Mouse (Mus musculus) hindbrain, embryonic 12.5 days (tissue): ENCODE results near the gene Nsg2. TPM values are rescaled to one million over a fixed set of nuclear protein-coding genes. Genes with fewer than 3 reads are reported as not detected.
"Not testable (repeated sequence)": the region's sequence is repeated elsewhere in the genome, so short reads cannot be mapped to it uniquely, and the experiment has no call there.

ENCODE experiments used
- ATAC-seq: fragments of 200-750 bp; cut with Nextera tagmentation; 2 replicates; pipeline ENCODE4 v1.8.0; 2017; ENCODE audit warnings: moderate TSS enrichment; ENCODE audit not compliant: low FRiP score
- H3K27ac ChIP-seq: fragments of 300-500 bp; sonication (generic); 2 replicates; pipeline ENCODE4 v1.5.1; 2016; ENCODE audit warnings: mild to moderate bottlenecking
- H3K27me3 ChIP-seq: fragments of 300-500 bp; sonication (generic); 2 replicates; pipeline ENCODE4 v1.6.1; 2016; ENCODE audit warnings: mild to moderate bottlenecking
- H3K36me3 ChIP-seq: fragments of 300-500 bp; sonication (generic); 2 replicates; pipeline ENCODE4 v1.6.1; 2016; ENCODE audit warnings: mild to moderate bottlenecking
- H3K4me1 ChIP-seq: fragments of 300-500 bp; sonication (generic); 2 replicates; pipeline ENCODE4 v1.6.1; 2016
- H3K4me2 ChIP-seq: fragments of 300-500 bp; sonication (generic); replicated peaks from 2 replicates; pipeline ENCODE4 v1.6.1; 2016; ENCODE audit warnings: mild to moderate bottlenecking
- H3K4me3 ChIP-seq: fragments of 300-500 bp; sonication (generic); 2 replicates; pipeline ENCODE4 v1.5.1; 2016; ENCODE audit warnings: mild to moderate bottlenecking
- H3K9ac ChIP-seq: fragments of 300-500 bp; sonication (generic); 2 replicates; pipeline ENCODE4 v1.6.1; 2016; ENCODE audit warnings: mild to moderate bottlenecking, moderate library complexity
- H3K9me3 ChIP-seq: fragments of 300-500 bp; sonication (generic); replicated peaks from 2 replicates; pipeline ENCODE4 v1.6.1; 2016; ENCODE audit warnings: mild to moderate bottlenecking
- WGBS: fragments of 180-500 bp; shearing (Covaris S2); methylation state at CpG from one replicate; pipeline ENCODE4 v1.1.7; 2016; 5-methylcytosine and 5-hydroxymethylcytosine counted together
- polyA plus RNA-seq: library from polyadenylated mRNA; unstranded; fragments of >200 nt; fragmentation: Nextera tagmentation; extraction: Ambion mirVana; gene quantifications from 2 replicates; pipeline ENCODE4 v1.2.1, GENCODE M21; 2016

Nsg2 gene
- 190 and 217 TPM in 2 replicates for polyA plus RNA-seq

GRCm38 (mm10) chr11:32000281-32000680, at the start of gene Nsg2:
Gene Nsg2 (plus strand): TSS chr11:32000463.
- peaks cover 19% of the 10 kb centered on the region for H3K36me3 ChIP-seq
- H3K9ac ChIP-seq: peak within 1 kb of the TSS; percentile 75
- WGBS: under 1% methylated on average over 16 of the region's 16 CpGs
- H3K4me3 ChIP-seq: peak within 1 kb of the TSS; percentile 51
- H3K4me2 ChIP-seq: peak within 1 kb of the TSS; percentile 64
- peak; percentile 83 for ATAC-seq
- no peaks in the 10 kb centered on the region for H3K27me3 ChIP-seq
- H3K4me1 ChIP-seq: peaks cover 21% of the 10 kb centered on the region
- peak within 1 kb of the TSS; percentile 94 for H3K27ac ChIP-seq
- no peaks in the 10 kb centered on the region for H3K9me3 ChIP-seq

DNA sequence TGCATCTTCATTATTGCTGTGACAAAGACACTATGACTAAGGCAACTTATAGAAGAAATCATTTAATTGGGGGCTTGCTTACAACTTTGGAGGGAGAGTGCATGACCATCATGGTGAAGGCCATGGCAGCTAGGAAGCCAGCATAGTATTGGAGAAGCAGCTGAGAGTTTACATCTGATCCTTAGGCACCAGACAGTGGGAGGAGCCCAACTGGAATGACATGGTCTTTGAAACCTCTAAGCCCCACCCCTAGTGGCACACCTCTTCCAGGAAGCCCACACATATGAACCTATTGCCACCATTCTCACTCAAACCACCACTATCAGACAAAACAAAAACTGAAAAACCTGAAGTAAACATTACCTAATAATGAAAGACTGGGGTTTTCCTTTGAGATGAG, 40.2 kb upstream of the Nsg2 start:
- no peaks in the 10 kb centered on the region for H3K36me3 ChIP-seq
- H3K27ac ChIP-seq: no peak overlapping the region
- no peak overlapping the region for H3K9ac ChIP-seq
- H3K9me3 ChIP-seq: no peaks in the 10 kb centered on the region
- no peaks in the 10 kb centered on the region for H3K27me3 ChIP-seq
- no peak overlapping the region for H3K4me3 ChIP-seq
- no peak overlapping the region for H3K4me2 ChIP-seq
- no peak for ATAC-seq
- no peaks in the 10 kb centered on the region for H3K4me1 ChIP-seq

- no peak overlapping the region for H3K9ac ChIP-seq
- H3K4me1 ChIP-seq: no peaks in the 10 kb centered on the region; the same call in 1 of the 2 replicates
- 100% methylated on average over 1 of the region's 1 CpGs for WGBS
- no peaks in the 10 kb centered on the region for H3K27me3 ChIP-seq
- no peak overlapping the region for H3K4me2 ChIP-seq
- ATAC-seq: no peak
- H3K9me3 ChIP-seq: no peaks in the 10 kb centered on the region
- no peak overlapping the region for H3K4me3 ChIP-seq
- no peaks in the 10 kb centered on the region for H3K36me3 ChIP-seq
- no peak overlapping the region for H3K27ac ChIP-seq
Observed at GRCm38 (mm10) chr11:31963993-31964392, 36.3 kb upstream of the Nsg2 start.

GRCm38 (mm10) chr11:31965256-31966134, 34.8 kb upstream of the Nsg2 start, which contains the start of gene 4930524B15Rik:
Gene 4930524B15Rik (plus strand): TSS chr11:31965592.
- Histone ChIP-seq H3K9ac (peak within 1 kb of the TSS; percentile 49; the same call in 1 of the 2 replicates), H3K9me3 (no peaks in the 10 kb centered on the region), H3K27ac (no peak within 1 kb of the TSS), H3K4me1 (no peaks in the 10 kb centered on the region; the same call in 1 of the 2 replicates), H3K27me3 (no peaks in the 10 kb centered on the region), H3K4me3 (peak within 1 kb of the TSS; percentile 28), H3K36me3 (no peaks in the 10 kb centered on the region), H3K4me2 (peak within 1 kb of the TSS; percentile 54)
- ATAC-seq: peak; percentile 68; the same call in 1 of the 2 replicates
- WGBS: 46% methylated on average over 49 of the region's 49 CpGs

DNA sequence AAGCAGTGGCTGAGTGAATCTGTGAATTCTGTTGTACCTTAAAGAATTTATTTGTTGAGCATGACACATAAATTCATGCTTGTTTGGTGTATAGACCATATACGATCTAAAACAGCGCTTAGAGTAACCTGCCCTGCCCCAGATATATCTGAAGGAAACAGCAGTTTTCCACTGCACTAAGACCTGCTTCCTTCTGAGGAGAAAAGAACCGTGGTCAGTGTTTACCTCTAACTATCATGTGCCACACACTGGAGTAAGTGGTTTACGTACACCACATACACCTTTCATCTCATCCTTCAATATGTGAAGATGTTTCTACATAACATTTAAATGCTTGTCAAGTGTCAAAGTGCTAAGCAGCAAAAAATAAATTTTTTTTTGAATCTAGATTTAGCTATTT, 26.1 kb upstream of the Nsg2 start:
- Histone ChIP-seq H3K9me3 (no peaks in the 10 kb centered on the region), H3K36me3 (no peaks in the 10 kb centered on the region), H3K4me1 (no peaks in the 10 kb centered on the region), H3K27me3 (no peaks in the 10 kb centered on the region), H3K9ac (no peak overlapping the region), H3K4me2 (no peak overlapping the region), H3K27ac (no peak overlapping the region), H3K4me3 (no peak overlapping the region)
- 83% methylated on average over 4 of the region's 4 CpGs for WGBS
- ATAC-seq: no peak

DNA sequence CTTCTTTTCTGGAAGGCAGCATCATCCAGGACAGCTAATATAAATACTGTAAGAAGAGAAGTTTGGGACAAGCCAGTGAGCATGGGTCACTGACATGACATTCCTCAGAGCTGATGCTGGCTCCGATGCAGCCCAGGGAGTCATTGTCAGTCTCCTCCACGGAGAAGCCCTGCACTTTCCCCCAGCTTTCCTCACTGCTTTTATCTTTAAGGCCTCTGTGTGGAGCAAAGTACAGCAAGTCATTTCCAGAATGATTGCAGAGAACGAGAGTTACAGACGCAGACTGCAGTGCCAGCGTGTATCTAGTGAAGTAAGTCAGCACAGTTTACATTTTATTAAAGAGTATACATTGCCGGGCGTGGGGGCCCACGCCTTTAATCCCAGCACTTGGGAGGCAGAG, 25.4 kb upstream of the Nsg2 start:
- H3K9ac ChIP-seq: no peak overlapping the region
- no peak overlapping the region for H3K4me2 ChIP-seq
- peaks cover 1% of the 10 kb centered on the region; the same call in 1 of the 2 replicates for H3K9me3 ChIP-seq
- no peaks in the 10 kb centered on the region for H3K36me3 ChIP-seq
- no peaks in the 10 kb centered on the region for H3K4me1 ChIP-seq
- H3K27ac ChIP-seq: no peak overlapping the region
- WGBS: 61% methylated on average over 8 of the region's 8 CpGs
- H3K4me3 ChIP-seq: no peak overlapping the region
- no peak for ATAC-seq
- no peaks in the 10 kb centered on the region for H3K27me3 ChIP-seq

- Histone ChIP-seq H3K36me3 (no peaks in the 10 kb centered on the region), H3K9ac (no peak overlapping the region), H3K27ac (no peak overlapping the region), H3K4me2 (no peak overlapping the region), H3K27me3 (no peaks in the 10 kb centered on the region), H3K4me3 (no peak overlapping the region), H3K9me3 (peaks cover 4% of the 10 kb centered on the region; the same call in 1 of the 2 replicates), H3K4me1 (no peaks in the 10 kb centered on the region)
- WGBS: 80% methylated on average over 5 of the region's 5 CpGs
- no peak for ATAC-seq
Observed at GRCm38 (mm10) chr11:31975678-31976077, 24.6 kb upstream of the Nsg2 start.

GRCm38 (mm10) chr11:31976137-31976536, 24.1 kb upstream of the Nsg2 start:
- Histone ChIP-seq H3K27me3 (no peaks in the 10 kb centered on the region), H3K4me2 (no peak overlapping the region), H3K9ac (no peak overlapping the region), H3K4me3 (no peak overlapping the region), H3K9me3 (peaks cover 4% of the 10 kb centered on the region; the same call in 1 of the 2 replicates), H3K36me3 (no peaks in the 10 kb centered on the region), H3K4me1 (no peaks in the 10 kb centered on the region), H3K27ac (no peak overlapping the region)
- 79% methylated on average over 5 of the region's 5 CpGs for WGBS
- no peak for ATAC-seq

DNA sequence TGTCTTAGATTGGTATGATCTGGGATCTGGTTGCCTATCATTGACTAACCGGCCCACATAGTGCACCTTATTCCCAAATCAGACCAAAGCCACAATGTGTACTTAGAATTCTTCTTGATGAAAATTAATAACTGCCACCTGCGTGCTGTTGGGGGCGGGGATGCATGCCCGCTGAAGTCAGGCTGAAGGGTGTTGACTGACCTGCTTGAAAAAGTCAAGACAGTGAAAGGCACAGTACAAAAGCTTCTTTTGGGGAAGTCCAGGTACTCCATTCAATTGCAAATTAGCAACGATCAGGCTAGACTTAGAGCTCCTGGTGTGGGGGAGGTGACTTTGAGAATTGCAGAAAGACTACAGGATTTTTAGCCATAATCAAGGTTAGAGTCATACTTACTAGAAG, 20.2 kb upstream of the Nsg2 start:
- not testable (repeated sequence) for ATAC-seq, H3K9ac ChIP-seq, H3K4me2 ChIP-seq, H3K4me3 ChIP-seq, H3K4me1 ChIP-seq, H3K27ac ChIP-seq, H3K9me3 ChIP-seq, H3K36me3 ChIP-seq, H3K27me3 ChIP-seq
- WGBS: 90% methylated on average over 5 of the region's 5 CpGs

GRCm38 (mm10) chr11:31981830-31982229, 18.4 kb upstream of the Nsg2 start:
- H3K9me3 ChIP-seq: peaks cover 4% of the 10 kb centered on the region; the same call in 1 of the 2 replicates
- no peak overlapping the region for H3K9ac ChIP-seq
- H3K4me2 ChIP-seq: no peak overlapping the region
- 86% methylated on average over 7 of the region's 7 CpGs for WGBS
- H3K27me3 ChIP-seq: no peaks in the 10 kb centered on the region
- H3K4me3 ChIP-seq: no peak overlapping the region
- no peak for ATAC-seq
- no peaks in the 10 kb centered on the region for H3K4me1 ChIP-seq
- no peak overlapping the region for H3K27ac ChIP-seq
- no peaks in the 10 kb centered on the region for H3K36me3 ChIP-seq

- not testable (repeated sequence) for H3K4me2 ChIP-seq, H3K36me3 ChIP-seq, ATAC-seq, H3K9me3 ChIP-seq, H3K4me1 ChIP-seq, H3K27ac ChIP-seq, H3K4me3 ChIP-seq, H3K27me3 ChIP-seq, H3K9ac ChIP-seq
- 88% methylated on average over 13 of the region's 13 CpGs for WGBS
Observed at GRCm38 (mm10) chr11:31982247-31982943, 17.9 kb upstream of the Nsg2 start.

- H3K4me3 ChIP-seq: no peak overlapping the region
- no peak overlapping the region for H3K4me2 ChIP-seq
- H3K4me1 ChIP-seq: no peaks in the 10 kb centered on the region
- no peaks in the 10 kb centered on the region for H3K36me3 ChIP-seq
- no peak for ATAC-seq
- H3K9me3 ChIP-seq: peaks cover 4% of the 10 kb centered on the region; the same call in 1 of the 2 replicates
- no peaks in the 10 kb centered on the region for H3K27me3 ChIP-seq
- H3K9ac ChIP-seq: no peak overlapping the region
- no peak overlapping the region for H3K27ac ChIP-seq
Observed at GRCm38 (mm10) chr11:31983249-31983648, 17.0 kb upstream of the Nsg2 start.
